Mouse (Mus musculus) brown adipose tissue, adult 24 weeks (tissue): ENCODE measurements around the gene Sox18. TPM values are rescaled to one million over a fixed set of nuclear protein-coding genes. Genes with fewer than 3 reads are reported as not detected.

ENCODE experiments used
- H3K27ac ChIP-seq: fragments of 200-500 bp; replicated peaks from 2 replicates; pipeline ENCODE4 v1.5.1; 2012; ENCODE audit warnings: low read depth, mild to moderate bottlenecking, low read length
- H3K4me1 ChIP-seq: fragments of 200-500 bp; 2 replicates; pipeline ENCODE4 v1.6.1; 2012; ENCODE audit warnings: low read length, mixed read lengths; ENCODE audit not compliant: control insufficient read depth, insufficient read depth, insufficient read length
- H3K4me3 ChIP-seq: fragments of 200-500 bp; 2 replicates; pipeline ENCODE4 v1.5.1; 2012; ENCODE audit warnings: low read depth, mild to moderate bottlenecking, low read length, moderate library complexity; ENCODE audit not compliant: insufficient read depth
- polyA plus RNA-seq: library from polyadenylated mRNA; stranded (reverse); fragments of >200 nt; gene quantifications from 2 replicates; pipeline ENCODE4 v1.2.4, GENCODE M21; 2012; ENCODE audit not compliant: missing spikeins, insufficient read depth, insufficient read length

Gene Sox18
- polyA plus RNA-seq, 1 experiment, result 12.8 TPM

DNA sequence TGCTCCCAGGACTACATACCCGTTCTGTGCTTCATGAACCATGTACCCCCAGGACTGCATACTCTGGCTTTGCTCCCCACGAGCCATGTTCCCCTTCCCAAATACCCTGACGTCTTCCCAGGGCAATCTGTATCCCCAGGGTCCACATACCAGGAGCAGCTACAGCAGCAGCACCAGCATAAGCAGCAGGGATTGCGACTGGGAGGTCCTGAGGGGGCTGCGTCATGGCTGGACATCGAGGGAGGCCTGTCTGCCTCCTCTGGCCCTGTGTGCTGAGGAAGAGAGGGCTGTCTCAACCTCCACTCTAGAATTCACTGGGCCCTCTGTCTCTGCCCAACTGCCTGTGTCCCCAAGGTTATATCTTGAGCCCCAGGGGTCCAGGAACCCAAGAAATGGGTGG lies 19.6 kb upstream of the Sox18 start:
- H3K4me3 ChIP-seq, result no peak overlapping the region
- H3K27ac ChIP-seq, result no peak overlapping the region

DNA sequence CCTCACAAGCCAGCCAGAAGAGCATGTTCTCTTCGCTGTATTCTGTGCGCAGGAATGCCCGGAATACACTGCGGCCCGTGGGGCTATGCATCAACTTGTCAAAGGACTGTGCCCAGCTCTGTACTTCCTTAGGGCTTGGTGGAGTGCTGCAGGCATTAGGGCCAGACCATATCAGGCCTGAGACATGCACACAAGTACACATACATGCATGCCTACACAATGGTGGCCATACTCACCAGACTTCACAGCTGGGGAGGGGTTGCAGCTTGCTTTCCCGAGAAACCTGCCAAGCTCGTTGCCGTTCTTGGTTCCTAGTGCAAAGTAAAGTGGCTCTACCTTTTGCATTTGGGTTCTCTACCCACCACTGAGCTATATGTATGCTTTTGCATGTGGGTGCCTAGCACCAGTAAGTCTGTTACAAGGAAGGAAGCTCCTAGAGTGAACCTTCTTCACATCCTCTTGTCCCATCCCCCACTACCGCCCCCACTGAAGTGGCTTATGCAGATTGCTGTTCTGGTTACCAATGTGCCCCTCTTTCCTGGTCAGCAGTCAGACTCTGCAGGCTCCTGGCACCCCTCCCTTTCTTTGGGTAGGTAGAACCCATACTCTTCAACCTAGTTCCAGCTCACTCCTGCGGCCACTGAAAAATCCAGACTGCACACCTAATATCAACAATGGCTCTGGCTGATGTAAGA lies 18.2 kb upstream of the Sox18 start:
- H3K4me1 ChIP-seq, result peaks cover 4% of the 10 kb centered on the region
- no peak overlapping the region for H3K4me3 ChIP-seq
- no peak overlapping the region for H3K27ac ChIP-seq

More for the DNA sequence above, 19.6 kb upstream of the Sox18 start:
- H3K4me1 ChIP-seq, result peaks cover 4% of the 10 kb centered on the region

DNA sequence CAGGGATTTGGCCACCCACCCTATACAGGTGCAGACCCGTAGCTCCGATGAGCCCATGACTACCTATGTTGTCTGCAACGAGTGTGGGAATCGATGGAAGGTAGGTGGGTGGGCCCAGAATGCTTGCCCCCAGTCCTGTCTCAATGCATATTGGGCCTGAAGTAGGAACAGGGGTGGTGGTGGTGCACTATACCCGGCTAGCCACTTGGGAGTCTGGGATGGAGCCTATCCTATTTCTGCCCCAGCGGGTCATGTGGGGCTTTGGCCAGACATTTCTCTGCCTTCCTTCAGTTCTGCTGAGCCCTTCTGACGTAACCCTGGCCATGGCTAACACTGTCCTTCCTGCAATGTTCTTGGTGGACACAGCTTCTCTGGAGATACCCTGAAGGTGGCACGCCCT lies 16.1 kb upstream of the Sox18 start:
- Histone ChIP-seq H3K4me1 (no peaks in the 10 kb centered on the region), H3K4me3 (no peak overlapping the region), H3K27ac (no peak overlapping the region)

DNA sequence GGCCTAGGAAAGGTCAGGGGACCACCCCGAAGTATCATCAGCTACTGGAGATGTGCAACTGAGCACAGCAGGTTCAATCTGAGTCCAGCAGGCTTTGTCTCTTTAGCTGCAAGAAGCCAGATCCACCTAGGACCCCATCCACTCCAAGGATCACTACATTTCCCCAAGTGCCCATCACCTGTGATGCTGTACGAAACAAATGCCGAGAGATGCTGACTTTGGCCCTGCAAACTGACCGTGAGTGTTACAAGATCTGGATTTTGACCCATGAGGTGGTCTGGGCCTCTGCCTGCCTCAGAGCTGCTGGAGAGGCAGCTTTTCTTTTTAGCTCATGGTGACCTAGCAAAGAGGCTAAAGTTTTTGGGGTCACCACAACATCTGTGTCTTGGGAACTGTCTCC lies 14.2 kb upstream of the Sox18 start:
- H3K4me3 ChIP-seq, result no peak overlapping the region
- no peak overlapping the region for H3K27ac ChIP-seq

DNA sequence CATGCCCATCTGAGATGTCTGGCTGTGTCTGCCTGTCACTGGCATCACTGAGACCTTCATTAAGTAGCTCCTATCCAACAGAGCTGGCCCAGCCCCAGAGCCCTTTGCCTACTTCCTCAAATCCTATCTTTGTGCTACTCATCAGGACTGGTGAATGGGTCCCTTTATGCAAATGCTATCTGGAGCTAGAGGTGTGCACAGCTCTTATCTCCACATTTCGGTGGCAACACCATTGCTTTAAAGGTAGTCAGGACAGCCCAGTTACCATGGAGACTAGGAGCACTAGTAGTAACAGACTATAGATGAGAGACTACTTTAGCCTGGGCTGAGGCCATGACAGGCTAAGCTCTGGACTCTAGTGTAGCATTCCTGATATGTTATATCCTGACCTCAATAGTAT lies 13.3 kb upstream of the Sox18 start:
- Histone ChIP-seq H3K4me3 (no peak overlapping the region), H3K4me1 (peaks cover 5% of the 10 kb centered on the region; the same call in 1 of the 2 replicates), H3K27ac (no peak overlapping the region)

More for the DNA sequence above, 14.2 kb upstream of the Sox18 start:
- peaks cover 3% of the 10 kb centered on the region; the same call in 1 of the 2 replicates for H3K4me1 ChIP-seq

DNA sequence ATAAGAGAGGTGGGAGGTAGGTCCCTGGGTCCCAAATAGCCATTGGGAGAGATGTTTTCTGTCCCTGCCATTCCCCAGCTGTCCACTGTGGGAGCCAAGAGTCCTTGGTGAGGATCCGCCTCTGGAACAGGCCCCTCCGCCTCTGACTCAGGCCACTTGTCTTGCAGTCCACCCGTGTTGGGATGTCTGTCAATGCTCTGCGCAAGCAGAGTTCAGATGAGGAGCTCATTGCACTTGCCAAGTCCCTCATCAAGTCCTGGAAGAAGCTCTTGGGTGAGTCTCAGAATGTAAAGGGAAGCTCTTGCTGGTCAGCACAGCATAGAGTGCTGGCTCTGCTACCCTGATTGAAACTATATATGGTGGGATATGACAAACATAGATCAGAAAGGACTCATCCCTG lies 11.9 kb upstream of the Sox18 start:
- H3K4me3 ChIP-seq, result no peak overlapping the region
- peaks cover 7% of the 10 kb centered on the region; the same call in 1 of the 2 replicates for H3K4me1 ChIP-seq
- H3K27ac ChIP-seq, result no peak overlapping the region

DNA sequence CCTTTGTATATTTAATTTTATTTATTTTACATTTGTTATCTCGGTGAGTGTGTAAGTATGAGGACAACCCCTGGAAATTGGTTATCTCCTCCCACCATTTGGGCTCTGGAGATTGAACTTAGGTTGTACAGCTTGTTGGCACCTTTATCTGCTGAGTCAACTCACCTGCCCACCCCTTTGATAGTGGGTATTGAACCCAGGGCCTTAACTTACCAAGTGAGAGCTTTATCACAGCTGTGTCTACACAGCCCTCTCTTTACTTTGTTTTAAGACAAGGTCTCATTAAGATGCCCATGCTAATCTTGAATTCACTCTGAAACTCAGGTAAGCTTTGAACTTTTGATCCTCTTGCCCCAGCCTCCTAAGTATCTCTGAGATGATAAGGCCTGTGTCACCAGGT lies 10.5 kb upstream of the Sox18 start:
- no peak overlapping the region for H3K27ac ChIP-seq
- peaks cover 11% of the 10 kb centered on the region for H3K4me1 ChIP-seq
- no peak overlapping the region for H3K4me3 ChIP-seq

DNA sequence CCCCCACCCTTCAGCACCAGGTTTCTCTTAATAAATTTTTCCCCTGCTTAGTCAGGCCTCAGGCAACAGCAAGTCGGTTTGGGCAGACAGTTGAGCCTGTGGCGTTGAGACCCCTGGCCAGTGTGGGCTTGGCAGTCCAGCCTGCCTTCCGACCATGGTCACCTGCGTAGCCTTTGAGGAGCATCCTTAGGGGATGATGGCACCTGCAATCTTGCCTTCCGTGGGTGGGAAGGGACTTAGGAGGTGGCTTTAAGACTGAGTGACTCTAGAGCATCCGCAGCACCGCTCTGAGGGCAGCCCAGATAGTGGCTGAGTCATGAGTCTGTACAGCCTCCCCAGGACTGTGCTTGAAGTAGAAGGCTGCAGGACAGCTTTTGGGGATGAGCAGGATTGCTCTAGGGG lies 9.3 kb upstream of the Sox18 start:
- no peak overlapping the region for H3K27ac ChIP-seq
- peak overlapping the region; percentile 80 for H3K4me3 ChIP-seq
- H3K4me1 ChIP-seq, result peaks cover 14% of the 10 kb centered on the region

DNA sequence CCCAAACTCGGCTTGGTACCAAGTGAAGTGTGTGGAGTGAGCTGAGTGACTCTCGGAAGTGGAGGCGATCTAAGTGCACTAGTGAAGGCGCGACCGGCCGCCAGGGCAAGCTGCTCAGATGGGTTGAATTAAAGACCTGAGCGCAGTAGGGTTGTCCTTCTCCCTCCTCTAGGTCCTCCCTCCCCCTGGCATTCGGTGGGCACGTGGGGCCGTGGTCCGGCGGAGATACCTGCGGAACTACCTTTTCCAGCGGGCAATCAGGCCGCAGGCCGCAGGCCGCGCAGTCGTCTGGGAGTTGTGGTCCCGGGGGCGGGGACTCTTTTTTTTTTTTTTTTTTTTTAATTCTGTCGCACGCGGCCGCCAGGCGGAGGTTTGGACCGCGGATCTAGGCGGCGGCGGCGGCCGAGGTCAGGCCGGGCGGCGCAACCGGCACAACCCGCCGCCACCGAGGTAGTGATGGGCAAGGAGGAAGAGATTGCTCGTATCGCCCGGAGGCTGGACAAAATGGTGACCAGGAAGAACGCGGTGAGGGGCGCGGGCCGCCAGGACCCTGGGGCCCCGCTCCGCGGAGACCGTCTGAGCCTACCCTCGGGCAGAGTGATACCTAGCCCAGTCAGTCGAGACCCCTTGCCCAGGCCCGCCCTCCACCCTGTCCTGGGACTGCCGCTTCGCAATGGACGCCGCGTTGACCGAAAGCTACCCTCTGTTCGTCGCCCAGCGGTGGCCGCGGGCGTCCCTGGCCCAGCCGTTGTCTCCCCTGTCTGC lies 8.7 kb upstream of the Sox18 start, which contains the start of gene Tcea2:
TSS of gene Tcea2 (plus strand) at position 360 of the 765 bp plus-strand sequence.
- Histone ChIP-seq H3K27ac (peak within 1 kb of the TSS; percentile 68), H3K4me1 (peaks cover 14% of the 10 kb centered on the region), H3K4me3 (peak within 1 kb of the TSS; percentile 80)

DNA sequence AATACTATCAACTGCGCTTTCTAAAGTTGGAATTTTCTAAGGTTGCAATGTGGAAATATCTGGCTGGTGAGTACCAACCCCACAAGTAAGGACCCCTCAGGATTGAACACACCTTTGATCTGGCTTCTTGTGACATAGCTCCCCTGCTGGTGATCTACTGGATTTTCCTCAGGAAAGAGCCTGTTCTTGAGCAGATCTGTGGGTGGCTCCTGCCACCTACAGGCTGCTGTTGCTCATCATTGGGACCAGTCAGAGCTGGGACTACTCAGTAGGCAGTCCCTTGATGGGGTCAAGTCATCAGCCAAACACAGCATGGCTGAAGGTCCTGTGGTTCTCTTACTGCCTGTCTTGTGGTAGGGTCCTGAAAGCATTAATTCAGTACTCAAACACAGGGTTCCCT lies 7.3 kb upstream of the Sox18 start:
- H3K4me3 ChIP-seq, result no peak overlapping the region

DNA sequence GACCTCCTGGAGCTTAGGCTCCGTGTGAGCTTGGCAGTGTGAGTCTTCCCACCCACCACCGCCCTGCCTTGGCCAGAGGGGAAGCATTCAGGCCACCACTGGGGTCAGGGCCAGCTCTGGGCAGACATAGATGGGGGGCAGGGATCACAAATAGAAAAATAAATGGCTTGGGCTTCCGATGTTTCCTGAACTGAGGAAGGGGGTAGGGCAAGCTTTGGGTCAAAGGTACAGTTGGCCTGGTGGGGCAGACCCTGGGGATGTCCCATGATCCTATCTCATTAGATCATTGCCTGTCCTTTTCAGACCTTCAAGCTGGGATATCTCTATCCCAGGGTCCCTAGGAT lies 6.3 kb upstream of the Sox18 start:
- peak overlapping the region; percentile 99 for H3K27ac ChIP-seq
- peaks cover 33% of the 10 kb centered on the region for H3K4me1 ChIP-seq
- H3K4me3 ChIP-seq, result peak overlapping the region; percentile 16; the same call in 1 of the 2 replicates

More for the DNA sequence above, 7.3 kb upstream of the Sox18 start:
- Histone ChIP-seq H3K27ac (peak overlapping the region; percentile 99), H3K4me1 (peaks cover 25% of the 10 kb centered on the region)

DNA sequence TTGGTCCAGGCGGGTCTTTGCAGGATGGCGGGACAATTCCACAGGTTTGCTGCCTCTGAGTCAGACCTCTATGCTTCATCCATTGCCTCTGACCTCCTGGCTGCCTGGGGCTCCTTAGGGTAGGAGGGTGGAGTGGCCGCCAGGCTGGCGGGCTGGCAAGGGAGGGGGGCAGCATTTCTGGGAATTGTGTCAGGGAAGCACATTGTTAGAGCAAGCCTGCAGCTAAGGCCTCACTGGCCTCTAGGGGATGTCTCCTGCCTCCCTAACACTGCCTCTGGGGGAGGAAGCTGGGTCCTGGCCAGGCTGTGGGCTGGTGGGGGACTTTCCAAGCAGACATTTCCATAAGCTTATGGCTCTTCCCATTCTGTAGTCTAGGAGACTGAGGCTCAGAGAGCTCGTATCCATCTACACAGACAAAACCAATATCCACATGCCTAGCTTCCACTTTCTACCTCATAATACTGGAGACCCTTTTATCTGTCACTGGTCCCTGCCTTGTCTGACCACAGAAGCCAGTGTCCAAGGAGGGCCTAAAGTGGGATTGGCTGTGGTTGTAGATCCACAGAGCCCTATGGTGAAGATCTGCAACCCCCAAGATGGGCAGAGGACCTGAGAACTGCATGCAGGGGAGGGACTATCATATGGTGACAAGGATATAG lies 5.8 kb upstream of the Sox18 start:
- peak overlapping the region; percentile 99 for H3K27ac ChIP-seq
- peaks cover 36% of the 10 kb centered on the region for H3K4me1 ChIP-seq
- H3K4me3 ChIP-seq, result peak overlapping the region; percentile 31

DNA sequence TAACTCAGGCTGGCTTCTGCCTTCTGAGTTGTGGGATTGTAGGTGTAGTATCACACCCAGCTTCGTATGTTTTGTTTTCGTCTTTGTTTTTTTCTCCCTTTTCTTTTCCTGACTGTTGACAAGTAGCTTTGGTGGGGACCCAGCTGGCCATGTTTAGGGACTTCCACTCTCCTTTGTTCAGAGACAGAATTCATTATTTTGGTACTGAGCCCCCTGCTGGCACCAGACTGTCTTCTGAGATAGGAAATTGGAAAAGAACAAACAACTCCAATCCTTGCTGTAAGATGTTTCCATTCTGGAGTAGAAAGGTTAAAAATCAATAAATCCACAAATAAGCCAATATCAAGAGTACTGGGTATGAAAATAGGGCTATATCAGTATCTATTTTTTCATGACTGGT lies 5.0 kb upstream of the Sox18 start:
- Histone ChIP-seq H3K27ac (peak overlapping the region; percentile 99), H3K4me3 (peak overlapping the region; percentile 31; the same call in 1 of the 2 replicates), H3K4me1 (peaks cover 36% of the 10 kb centered on the region)

DNA sequence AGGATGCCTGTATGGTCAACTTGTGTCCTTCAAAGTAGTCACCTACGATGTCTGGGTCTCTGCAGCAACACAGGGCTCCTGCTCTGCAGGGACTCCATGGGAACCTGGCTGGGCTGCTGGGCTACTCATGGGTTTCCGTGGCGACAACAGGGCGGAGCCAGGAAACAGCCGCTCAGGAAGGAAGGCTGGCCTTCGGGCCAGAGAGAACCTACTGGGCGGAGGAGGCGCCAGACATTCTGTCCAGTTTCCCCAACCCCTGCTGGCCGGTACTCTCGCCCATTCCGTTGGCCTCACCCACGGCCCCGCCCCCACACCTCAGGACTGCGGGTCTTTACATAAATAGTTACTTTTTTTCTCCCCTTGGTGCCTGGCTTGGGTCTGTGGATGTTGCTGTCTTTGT lies 4.0 kb upstream of the Sox18 start:
- Histone ChIP-seq H3K4me3 (peak overlapping the region; percentile 54), H3K4me1 (peaks cover 31% of the 10 kb centered on the region)

DNA sequence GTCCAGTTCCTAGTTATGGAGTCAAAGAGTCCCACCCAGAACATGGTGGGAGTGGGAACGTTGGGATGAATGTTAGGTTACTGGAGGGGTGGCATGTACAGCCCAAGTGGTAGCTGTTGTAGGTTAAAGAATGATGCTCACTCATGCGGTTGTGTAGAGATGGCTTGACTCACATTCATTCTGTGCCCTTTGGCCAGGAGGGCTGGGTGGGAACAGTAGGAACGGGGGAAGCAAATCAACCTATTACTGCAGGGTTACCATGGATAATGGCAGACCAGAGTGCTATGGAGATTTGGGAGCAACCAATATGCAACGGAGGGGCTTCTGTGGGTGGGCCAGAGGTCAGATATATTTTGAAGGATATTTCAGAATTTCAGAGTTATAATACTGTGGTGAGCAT lies 3.5 kb upstream of the Sox18 start:
- peak overlapping the region; percentile 89 for H3K27ac ChIP-seq

More for the DNA sequence above, 4.0 kb upstream of the Sox18 start:
- H3K27ac ChIP-seq, result peak overlapping the region; percentile 99

More for the DNA sequence above, 3.5 kb upstream of the Sox18 start:
- Histone ChIP-seq H3K4me1 (peaks cover 31% of the 10 kb centered on the region), H3K4me3 (no peak overlapping the region)
